Mouse (Mus musculus): Measurements from ENCODE around the gene Tk2.

Tk2 gene

DNA sequence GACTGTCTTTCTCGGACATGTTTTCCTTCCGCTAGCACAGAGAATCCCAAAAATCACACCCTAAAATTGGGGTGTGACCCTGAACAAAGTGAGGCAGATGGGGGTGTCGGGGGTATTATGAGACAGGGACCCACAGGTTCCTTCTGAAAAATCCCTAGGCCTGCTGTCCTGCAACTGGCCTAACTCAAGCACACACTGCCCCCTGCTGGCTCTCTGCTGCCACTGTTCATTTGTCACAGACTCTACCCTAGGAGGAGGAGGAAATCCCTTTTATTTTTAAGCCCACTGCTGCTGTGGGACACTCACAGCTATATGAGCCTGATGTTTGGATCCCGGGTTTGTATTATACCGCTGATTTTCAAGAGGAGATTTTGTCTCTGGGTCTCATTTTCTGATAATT lies 28.6 kb downstream of the Tk2 start:
- peak; percentile 54 to 77 for DNase-seq (ENCODE audit: low spot score in 2 of 2)

DNA sequence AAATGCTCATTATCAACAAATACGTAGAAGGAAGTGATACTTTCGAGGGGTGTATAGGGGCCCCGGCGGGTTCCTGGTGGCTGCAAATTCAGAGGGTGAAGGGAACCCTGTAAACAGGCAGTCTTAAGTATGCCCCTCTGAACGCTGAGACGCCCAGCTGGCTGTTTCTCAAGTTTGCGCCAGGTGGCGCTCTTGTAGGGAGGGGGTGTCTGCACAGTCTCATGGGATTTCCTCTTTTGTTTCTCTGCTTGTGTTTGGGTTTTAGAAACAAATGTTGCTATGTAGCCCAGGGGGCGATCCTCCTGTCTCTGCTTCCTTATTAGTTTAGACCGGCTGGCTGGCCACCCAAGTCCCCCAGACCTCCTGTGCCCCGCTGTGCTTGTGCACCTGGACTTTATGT lies 29.3 kb downstream of the Tk2 start:
- DNase-seq (ENCODE audit: low spot score in 2 of 2) = peak in 1 of 2 experiments; percentile 31

DNA sequence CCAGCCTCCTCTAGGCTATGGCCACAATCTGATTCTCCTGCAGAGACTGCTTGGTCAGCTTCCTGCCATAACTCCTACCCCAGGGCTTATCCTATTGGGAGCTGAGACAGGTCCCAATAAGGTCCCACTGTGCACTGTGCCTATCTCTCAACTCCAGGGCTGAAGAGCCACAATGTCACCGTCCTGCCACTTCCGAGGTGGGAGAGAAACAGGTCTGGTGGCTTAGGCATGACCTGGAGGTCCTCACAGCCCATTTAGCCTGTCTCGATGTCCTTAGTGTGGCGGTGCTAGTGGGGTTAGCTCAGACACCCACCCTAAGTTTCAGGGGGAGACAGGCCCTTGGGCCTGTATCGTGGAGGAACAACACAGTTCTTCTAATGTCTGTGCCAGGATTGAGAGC lies 30.8 kb downstream of the Tk2 start:
- no peak for DNase-seq (ENCODE audit: low spot score in 2 of 2)

DNA sequence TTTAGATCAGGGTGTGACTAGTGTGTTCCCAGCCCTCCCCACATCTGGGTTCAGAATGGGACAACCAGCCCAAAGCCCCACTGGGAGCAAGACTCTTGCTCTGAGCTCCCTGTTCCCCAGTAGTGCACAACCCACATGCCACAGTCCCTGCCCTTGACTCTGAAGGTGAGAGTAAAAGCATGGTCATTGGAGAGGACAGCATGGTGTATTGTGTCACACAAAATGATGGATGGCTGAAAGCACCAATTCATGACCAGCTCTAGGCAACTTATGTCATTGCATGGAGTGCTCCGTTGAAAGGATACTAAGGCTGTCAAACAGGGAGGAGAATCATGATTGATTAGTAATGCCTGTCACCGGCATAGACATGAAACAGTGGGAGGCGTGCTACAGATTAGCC lies 43.1 kb downstream of the Tk2 start:
- DNase-seq (ENCODE audit: low spot score in 2 of 2) = no peak

DNA sequence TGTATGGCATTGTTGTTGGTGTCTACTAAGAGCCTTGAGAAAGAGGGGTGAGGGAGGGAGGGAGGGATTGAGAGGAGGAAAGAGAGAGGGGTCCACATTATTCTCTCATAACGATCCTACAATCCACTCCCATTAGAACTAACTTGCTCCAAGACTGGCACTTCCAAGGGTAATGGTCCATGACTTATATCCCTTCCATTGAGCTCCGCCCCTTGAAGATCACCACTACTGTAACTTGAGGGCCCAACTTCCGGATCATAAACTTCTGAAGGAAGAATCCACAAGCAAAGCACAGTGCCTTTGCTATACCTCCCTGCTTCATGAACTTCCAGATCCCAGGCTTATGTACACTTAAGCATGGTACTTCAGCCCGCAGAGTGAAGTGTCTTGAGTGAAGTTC lies 46.0 kb downstream of the Tk2 start:
- DNase-seq (ENCODE audit: low spot score in 2 of 2) = no peak

DNA sequence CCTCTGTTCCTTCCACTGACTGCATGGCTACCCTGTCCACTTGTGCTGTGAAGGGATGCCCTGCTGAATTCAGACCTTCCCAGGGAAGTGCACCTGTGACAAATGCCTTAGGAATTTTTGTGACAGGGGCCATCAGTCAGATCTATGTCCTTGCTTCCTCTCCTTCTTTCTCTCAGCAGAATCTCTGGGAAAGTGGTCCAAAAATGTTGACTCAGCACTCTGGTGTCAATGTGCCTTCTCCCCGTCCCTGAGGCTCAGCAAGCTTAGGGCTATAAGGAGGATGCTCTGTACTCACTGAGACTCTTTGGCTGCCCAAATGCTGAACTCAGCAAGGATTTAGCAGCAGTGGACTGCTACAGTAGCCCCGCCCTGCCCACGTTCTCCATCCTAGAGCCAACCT lies 46.7 kb downstream of the Tk2 start:
- DNase-seq (ENCODE audit: low spot score in 2 of 2) = no peak

DNA sequence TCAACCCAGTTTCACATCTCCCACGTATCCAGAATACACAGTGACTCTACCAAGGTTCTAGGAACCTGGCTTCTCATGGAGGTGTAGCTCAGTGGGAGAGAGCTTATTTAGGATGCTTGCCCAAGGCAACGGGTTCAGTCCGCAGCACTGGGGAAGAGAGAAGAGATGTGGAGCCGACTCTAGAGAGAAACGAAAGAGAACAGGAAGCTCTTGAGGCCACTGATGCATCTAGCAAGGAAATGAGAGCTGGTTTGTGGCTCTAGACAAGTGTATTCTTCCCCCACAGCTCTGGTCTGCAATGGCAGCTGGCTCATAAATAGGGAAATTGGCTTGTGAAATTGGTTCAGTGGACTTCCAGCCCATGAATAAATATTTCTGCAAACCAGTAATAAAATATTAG lies 48.6 kb downstream of the Tk2 start:
- DNase-seq (ENCODE audit: low spot score in 2 of 2) = no peak

DNA sequence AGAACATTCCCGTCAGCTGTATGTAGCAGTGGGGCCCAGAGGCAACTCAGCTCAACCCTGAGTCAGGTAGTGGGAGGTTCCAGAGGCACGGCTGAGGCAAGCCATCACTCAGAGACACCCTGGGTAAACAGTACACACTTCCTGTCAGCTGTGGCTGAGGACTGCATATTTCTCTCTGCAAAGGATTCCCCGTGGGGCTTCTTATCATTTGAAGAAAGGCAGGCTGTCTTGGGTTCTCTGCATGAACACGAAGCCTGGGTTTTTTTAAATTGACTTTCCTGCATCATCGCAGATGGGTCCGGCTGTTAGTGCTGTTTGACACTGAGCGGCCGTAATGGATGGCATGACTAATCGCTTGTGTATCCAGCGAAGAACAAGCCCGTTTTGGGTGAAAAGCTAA lies 56.9 kb downstream of the Tk2 start:
- DNase-seq (ENCODE audit: low spot score in 2 of 2) = no peak

DNA sequence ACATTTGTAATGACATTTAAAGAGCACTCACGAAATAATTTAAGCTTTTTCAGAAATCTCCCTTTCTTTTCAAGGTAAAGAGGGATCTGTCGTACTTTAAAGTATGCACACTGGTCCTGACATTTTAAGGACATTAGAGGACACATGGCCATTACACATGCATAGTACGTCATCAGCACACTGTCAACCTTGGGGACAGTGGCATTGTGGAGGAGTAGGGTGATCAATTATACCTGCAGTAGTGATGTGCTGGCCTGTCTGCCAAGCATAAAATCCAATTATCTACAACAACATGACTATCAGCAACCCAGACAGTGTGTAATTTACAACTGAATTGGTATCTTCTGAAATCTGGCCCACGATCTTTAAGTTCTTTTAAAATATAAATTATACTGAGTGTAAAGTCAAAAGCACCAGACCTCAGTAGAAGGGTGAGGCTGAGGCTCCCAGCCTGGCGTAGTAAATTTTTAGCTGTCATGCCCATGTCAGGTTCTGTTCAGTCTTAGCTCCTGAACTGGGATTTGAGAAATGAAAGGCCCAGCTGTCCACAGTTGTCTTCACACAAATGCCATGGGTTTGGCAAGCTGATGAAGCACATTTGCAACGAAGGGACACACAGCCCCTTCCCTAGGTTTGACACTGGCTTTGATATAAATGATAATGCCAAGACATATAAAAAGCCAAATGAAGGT lies 57.4 kb downstream of the Tk2 start:
- DNase-seq (ENCODE audit: low spot score in 2 of 2) = no peak

DNA sequence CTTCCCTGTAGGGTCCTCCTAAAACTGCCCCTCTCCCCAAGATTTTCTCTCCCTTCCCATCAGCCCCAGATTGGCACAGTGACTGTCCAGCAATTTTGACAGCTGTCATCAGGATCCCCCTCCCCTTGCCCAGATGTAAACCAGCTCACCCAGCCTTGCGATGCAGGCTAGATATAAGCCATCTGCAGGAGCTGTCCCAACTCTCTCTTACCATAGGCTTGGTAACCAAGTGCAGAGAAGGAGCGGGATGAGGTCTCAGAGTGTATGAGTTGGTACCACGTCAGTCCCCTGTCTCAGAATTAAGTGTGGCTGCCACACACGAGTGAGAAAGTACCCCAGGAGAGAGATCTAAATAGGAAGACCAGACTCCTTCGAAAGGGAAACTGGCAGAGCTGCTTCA lies 59.9 kb downstream of the Tk2 start:
- no peak for DNase-seq (ENCODE audit: low spot score in 2 of 2)

DNA sequence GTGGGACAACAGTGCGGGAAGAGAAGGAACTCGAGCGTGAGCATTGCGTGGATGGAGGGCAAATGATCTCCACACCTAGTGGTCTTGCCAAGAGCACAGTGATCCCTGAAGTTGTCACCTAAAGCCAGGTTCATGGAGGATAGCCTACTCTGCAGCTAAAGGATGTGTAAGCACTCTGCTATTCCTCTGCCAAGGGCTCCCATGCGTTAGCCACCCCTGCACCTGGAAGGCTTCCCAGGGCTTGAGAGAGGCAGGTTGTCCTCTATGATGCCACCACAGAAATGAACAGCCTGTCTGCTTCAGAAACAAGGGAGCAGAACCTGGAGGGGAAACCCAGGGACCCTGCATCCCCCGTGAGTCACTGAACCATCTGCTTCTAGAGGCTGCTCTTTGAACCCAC lies 60.7 kb downstream of the Tk2 start:
- no peak for DNase-seq (ENCODE audit: low spot score in 2 of 2)

DNA sequence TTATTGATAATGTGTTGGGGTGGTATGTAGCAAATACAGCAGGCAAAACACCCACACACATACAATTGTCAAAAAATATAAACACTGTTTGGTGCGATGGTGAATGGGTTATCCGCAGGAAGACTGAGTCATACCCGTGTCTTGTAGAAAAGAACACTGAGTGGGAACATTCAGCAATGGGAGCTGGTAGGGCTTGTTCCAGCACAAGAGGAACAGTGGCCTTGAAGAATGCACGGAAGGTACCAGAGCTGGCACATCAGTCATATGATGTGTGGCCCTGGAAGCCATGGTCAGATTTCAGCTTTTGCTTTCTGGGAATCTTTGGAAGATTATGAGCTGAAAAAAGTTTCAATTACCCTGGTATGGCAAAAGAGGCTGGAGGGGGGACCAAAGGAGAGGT lies 61.5 kb downstream of the Tk2 start:
- DNase-seq (ENCODE audit: low spot score in 2 of 2) = no peak

DNA sequence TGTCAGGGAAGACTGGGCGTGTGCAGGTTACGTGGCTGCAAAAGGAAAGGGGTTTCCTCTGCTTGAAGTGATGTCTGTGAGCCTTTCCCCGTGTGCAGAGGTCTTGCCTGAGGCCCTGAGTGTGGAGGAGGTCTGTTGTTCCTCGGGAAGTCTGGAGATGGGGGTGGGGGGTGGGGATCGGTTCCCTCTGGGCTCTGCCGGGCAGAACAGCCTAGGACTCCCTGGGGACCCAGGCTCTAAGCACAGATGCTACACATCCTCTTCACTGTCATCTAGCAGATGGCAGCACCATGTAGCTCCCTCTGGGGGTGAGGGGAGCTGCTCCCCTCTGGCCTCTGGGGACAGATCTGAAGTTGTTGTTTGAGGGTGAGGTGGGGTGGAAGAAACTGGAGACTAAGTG lies 63.5 kb downstream of the Tk2 start:
- DNase-seq (ENCODE audit: low spot score in 2 of 2) = no peak

DNA sequence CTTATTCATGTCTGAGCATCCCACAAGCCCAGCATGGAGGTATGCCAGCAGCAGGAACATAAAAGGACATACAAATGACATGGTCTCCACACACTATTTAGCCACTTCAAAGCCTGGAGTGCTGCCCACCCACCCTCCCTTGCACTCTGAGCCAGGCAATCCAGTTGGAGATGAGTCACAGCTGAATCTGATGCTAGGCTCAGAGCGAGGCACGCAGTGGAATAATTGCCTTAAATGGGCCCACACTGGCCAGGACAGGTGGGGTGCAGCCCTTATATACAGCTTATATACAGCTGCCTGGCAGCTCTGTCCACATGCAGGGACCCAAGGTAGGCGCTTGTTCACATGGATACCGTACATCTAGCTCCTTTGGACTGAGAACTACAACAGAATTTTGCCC lies 71.3 kb downstream of the Tk2 start:
- no peak for DNase-seq (ENCODE audit: low spot score in 2 of 2)
